Mouse (Mus musculus) intestine, postnatal 0 days (tissue): ENCODE measurements around the gene Celf2. TPM values are rescaled to one million over a fixed set of nuclear protein-coding genes. Genes with fewer than 3 reads are reported as not detected.

Experiments
- ATAC-seq: fragments of 200-750 bp; cut with Nextera tagmentation; 2 replicates; pipeline ENCODE4 v1.8.0; 2017; ENCODE audit warnings: mild to moderate bottlenecking, moderate TSS enrichment, moderate library complexity
- H3K27ac ChIP-seq: fragments of 300-500 bp; sonication (generic); 2 replicates; pipeline ENCODE4 v1.5.1; 2014; ENCODE audit warnings: mild to moderate bottlenecking, low read depth, low read length, moderate library complexity
- H3K27me3 ChIP-seq: fragments of 300-500 bp; sonication (generic); replicated peaks from 2 replicates; pipeline ENCODE4 v1.6.1; 2014; ENCODE audit warnings: low read length, mixed read lengths; ENCODE audit not compliant: control insufficient read depth, insufficient read depth
- H3K36me3 ChIP-seq: fragments of 300-500 bp; sonication (generic); 2 replicates; pipeline ENCODE4 v1.6.1; 2014; ENCODE audit warnings: mild to moderate bottlenecking, moderate library complexity; ENCODE audit not compliant: control insufficient read depth, insufficient read depth
- H3K4me1 ChIP-seq: fragments of 300-500 bp; sonication (generic); replicated peaks from 2 replicates; pipeline ENCODE4 v1.6.1; 2014; ENCODE audit warnings: antibody characterized with exemption, low read length, mixed read lengths; ENCODE audit not compliant: control insufficient read depth, insufficient read depth
- H3K4me2 ChIP-seq: fragments of 300-500 bp; sonication (generic); replicated peaks from 2 replicates; pipeline ENCODE4 v1.6.1; 2014; ENCODE audit warnings: low read depth, mild to moderate bottlenecking, moderate library complexity
- H3K4me3 ChIP-seq: fragments of 300-500 bp; sonication (generic); 2 replicates; pipeline ENCODE4 v1.5.1; 2014; ENCODE audit warnings: low read depth, low read length
- H3K9ac ChIP-seq: fragments of 300-500 bp; sonication (generic); 2 replicates; pipeline ENCODE4 v1.6.1; 2014; ENCODE audit warnings: mild to moderate bottlenecking, low read depth, low read length
- H3K9me3 ChIP-seq: fragments of 300-500 bp; sonication (generic); 2 replicates; pipeline ENCODE4 v1.6.1; 2016; ENCODE audit warnings: mixed run types; ENCODE audit not compliant: control insufficient read depth
- CTCF ChIP-seq: sonication (generic); IDR thresholded peaks from 2 replicates; pipeline ENCODE4 v1.5.1; 2016; ENCODE audit warnings: low read depth, mild to moderate bottlenecking, control low read depth, antibody characterized with exemption, moderate library complexity
- WGBS: fragments of 180-500 bp; shearing (Covaris S2); extraction: QIAGEN DNeasy Blood & Tissue Kit; methylation state at CpG from one replicate; pipeline ENCODE4 v1.1.7; 2014; 5-methylcytosine and 5-hydroxymethylcytosine counted together
- polyA plus RNA-seq: library from polyadenylated mRNA; unstranded; fragments of >200 nt; fragmentation: Nextera tagmentation; extraction: Ambion mirVana; gene quantifications from 2 replicates; pipeline ENCODE4 v1.2.1, GENCODE M21; 2015

The Celf2 gene
- polyA plus RNA-seq, 1 experiment from 2014 or later: 16.8 TPM

GRCm38 (mm10) chr2:6634899-6635298 is 874.5 kb downstream of the Celf2 start:
- no peaks in the 10 kb centered on the region for H3K9me3 ChIP-seq
- no peak for ATAC-seq
- no peaks in the 10 kb centered on the region for H3K4me1 ChIP-seq
- no peak overlapping the region for H3K4me3 ChIP-seq
- no peaks in the 10 kb centered on the region for H3K27me3 ChIP-seq
- H3K36me3 ChIP-seq: no peaks in the 10 kb centered on the region
- H3K27ac ChIP-seq: no peak overlapping the region
- H3K4me2 ChIP-seq: no peak overlapping the region
- no peak for TF ChIP-seq CTCF
- H3K9ac ChIP-seq: no peak overlapping the region
- 93% methylated on average over 6 of the region's 6 CpGs for WGBS

DNA sequence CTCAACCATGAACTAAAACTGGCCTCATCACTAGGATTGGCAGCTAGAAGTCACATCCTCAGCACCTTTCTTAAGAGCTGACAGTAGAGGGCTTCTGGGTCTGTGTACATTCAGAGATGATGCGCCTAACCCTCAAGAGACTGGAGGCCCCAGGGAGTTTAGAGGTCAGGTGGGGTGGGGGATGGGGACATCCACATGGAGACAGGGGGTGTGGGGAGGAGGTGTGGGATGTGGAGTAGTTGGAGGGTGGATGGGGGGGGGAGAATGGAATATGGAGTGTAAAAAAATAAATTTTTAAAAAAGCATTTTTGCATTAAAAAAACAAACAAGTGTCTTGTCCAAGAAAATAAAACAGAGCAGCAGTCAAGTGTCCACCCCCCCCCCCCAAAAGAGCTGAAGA is 876.2 kb downstream of the Celf2 start:
- Histone ChIP-seq H3K4me2 (no peak overlapping the region), H3K27me3 (no peaks in the 10 kb centered on the region), H3K9me3 (no peaks in the 10 kb centered on the region), H3K9ac (no peak overlapping the region), H3K4me3 (no peak overlapping the region), H3K4me1 (no peaks in the 10 kb centered on the region), H3K27ac (no peak overlapping the region), H3K36me3 (no peaks in the 10 kb centered on the region)
- no peak for TF ChIP-seq CTCF
- no peak for ATAC-seq
- 94% methylated on average over 1 of the region's 1 CpGs for WGBS

- H3K9me3 ChIP-seq: no peaks in the 10 kb centered on the region
- ATAC-seq: no peak
- H3K9ac ChIP-seq: no peak overlapping the region
- no peak overlapping the region for H3K27ac ChIP-seq
- no peak overlapping the region for H3K4me2 ChIP-seq
- TF ChIP-seq CTCF: no peak
- H3K4me1 ChIP-seq: no peaks in the 10 kb centered on the region
- no peak overlapping the region for H3K4me3 ChIP-seq
- H3K36me3 ChIP-seq: no peaks in the 10 kb centered on the region
- 77% methylated on average over 4 of the region's 4 CpGs for WGBS
- no peaks in the 10 kb centered on the region for H3K27me3 ChIP-seq
These were observed 885.6 kb downstream of the Celf2 start for GRCm38 (mm10) chr2:6623802-6624201.

DNA sequence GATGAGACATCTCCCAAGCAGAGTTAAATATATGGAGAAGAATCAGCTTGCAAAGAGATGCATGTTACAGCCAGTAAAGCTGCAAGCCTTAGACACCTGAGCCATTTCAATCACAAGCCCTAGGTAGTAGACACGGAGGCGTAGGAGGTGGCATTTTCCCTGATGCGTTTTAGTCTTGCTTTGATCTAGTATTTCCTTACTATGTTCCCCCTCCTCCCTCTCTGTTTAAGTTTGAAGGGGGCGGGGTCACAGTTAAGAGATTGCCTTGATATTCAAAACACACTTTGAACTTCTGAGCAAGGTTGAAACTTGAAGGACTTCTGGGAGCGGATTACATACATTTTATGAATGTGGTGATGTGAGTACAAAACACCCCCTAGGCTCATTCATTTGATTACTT is 887.3 kb downstream of the Celf2 start:
- no peak overlapping the region for H3K4me2 ChIP-seq
- no peak overlapping the region for H3K27ac ChIP-seq
- H3K27me3 ChIP-seq: no peaks in the 10 kb centered on the region
- H3K36me3 ChIP-seq: no peaks in the 10 kb centered on the region
- WGBS: 63% methylated on average over 5 of the region's 5 CpGs
- no peak for ATAC-seq
- no peaks in the 10 kb centered on the region for H3K4me1 ChIP-seq
- no peak overlapping the region for H3K9ac ChIP-seq
- no peak overlapping the region for H3K4me3 ChIP-seq
- H3K9me3 ChIP-seq: no peaks in the 10 kb centered on the region
- TF ChIP-seq CTCF: no peak

- Histone ChIP-seq H3K9me3 (no peaks in the 10 kb centered on the region), H3K27me3 (no peaks in the 10 kb centered on the region), H3K4me2 (no peak overlapping the region), H3K9ac (no peak overlapping the region), H3K27ac (no peak overlapping the region), H3K36me3 (no peaks in the 10 kb centered on the region), H3K4me3 (no peak overlapping the region), H3K4me1 (no peaks in the 10 kb centered on the region)
- ATAC-seq: no peak
- 92% methylated on average over 3 of the region's 3 CpGs for WGBS
- TF ChIP-seq CTCF: no peak
These were observed 890.5 kb downstream of the Celf2 start for GRCm38 (mm10) chr2:6618856-6619255.

DNA sequence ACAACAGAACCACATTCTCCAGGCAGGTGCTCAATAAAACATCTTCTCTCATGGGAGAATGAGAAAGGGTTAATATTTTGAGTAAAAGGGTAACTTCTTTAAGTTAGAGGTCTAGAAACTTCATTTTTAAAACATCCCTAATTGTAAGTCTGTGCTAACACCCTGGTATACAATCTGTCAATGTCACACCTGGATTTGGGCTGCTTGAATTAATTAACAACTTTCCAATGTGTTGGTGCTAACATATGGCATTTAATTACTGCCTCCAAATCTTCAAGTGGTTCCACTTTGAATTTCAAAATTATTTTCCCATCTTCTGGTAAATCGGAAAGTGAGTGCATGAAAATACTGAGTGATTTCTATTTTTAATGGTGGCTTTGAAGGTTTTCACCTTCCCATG is 890.9 kb downstream of the Celf2 start:
- Histone ChIP-seq H3K36me3 (no peaks in the 10 kb centered on the region), H3K4me3 (no peak overlapping the region), H3K4me1 (no peaks in the 10 kb centered on the region), H3K27ac (no peak overlapping the region), H3K9me3 (no peaks in the 10 kb centered on the region), H3K4me2 (no peak overlapping the region), H3K9ac (no peak overlapping the region), H3K27me3 (no peaks in the 10 kb centered on the region)
- 90% methylated on average over 1 of the region's 1 CpGs for WGBS
- TF ChIP-seq CTCF: no peak
- no peak for ATAC-seq

DNA sequence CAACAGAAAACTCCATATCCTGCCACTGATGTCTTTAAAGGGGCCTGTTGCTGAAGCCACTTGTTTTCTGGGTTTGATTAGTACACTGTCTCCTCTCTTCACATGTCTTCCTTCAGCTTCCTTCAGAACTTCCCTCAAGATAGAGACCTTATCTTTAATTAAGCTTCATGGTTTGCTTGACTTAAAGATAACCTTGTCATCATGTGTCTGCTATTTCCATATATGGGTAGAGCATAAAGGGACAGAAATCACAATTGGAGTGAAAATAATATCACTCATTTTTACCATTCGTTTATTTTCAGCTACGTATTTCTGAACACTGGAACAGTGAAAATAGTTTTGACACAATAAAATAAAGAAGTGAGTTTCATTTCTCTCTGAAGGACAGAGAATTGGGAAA is 905.0 kb downstream of the Celf2 start:
- no peaks in the 10 kb centered on the region for H3K4me1 ChIP-seq
- H3K4me2 ChIP-seq: no peak overlapping the region
- H3K9ac ChIP-seq: no peak overlapping the region
- no peaks in the 10 kb centered on the region for H3K36me3 ChIP-seq
- H3K27me3 ChIP-seq: no peaks in the 10 kb centered on the region
- H3K27ac ChIP-seq: no peak overlapping the region
- no peak for TF ChIP-seq CTCF
- no peaks in the 10 kb centered on the region for H3K9me3 ChIP-seq
- WGBS: 89% methylated on average over 2 of the region's 2 CpGs
- ATAC-seq: no peak
- no peak overlapping the region for H3K4me3 ChIP-seq
